Mouse (Mus musculus) heart, postnatal 0 days (tissue): ENCODE data around the gene Pigb.

ENCODE experiments used
- CTCF ChIP-seq: IDR thresholded peaks from 2 replicates; pipeline ENCODE4 v1.5.1; 2016; ENCODE audit warnings: antibody characterized with exemption, control low read depth, low read depth
- EP300 ChIP-seq: IDR thresholded peaks from 2 replicates; pipeline ENCODE4 v1.6.1; 2016; ENCODE audit warnings: antibody characterized with exemption, low read depth

DNA sequence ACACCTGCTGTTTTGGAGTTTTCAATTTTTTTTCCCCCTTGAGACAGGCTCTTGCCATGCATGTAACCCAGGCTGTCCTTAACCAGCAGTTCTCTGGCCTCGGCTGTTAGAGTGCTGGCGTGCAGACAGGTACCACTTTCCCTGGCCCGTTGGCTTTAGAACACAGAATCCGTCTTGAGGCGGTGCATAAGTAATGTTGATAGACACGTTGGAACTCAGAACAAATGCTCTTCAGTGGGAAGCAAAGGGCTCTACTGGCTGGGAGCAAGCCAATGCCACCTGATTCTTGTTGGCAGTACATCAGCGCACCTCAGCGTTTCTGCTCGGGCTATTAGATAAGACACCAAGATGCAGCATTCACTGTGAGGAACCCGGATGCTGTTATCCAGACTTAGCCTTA is 20.3 kb downstream of the Pigb start:
- TF ChIP-seq EP300 (no peak), CTCF (no peak)
